Mouse (Mus musculus) ES-Bruce4 (cell line): ENCODE results near the gene Myo1e. TPM values are rescaled to one million over a fixed set of nuclear protein-coding genes. Genes with fewer than 3 reads are reported as not detected.

Experiments used
- H3K27ac ChIP-seq: 2 replicates; pipeline ENCODE4 v1.5.1; 2012; ENCODE audit warnings: low read length, inconsistent platforms; ENCODE audit not compliant: insufficient read depth
- H3K27me3 ChIP-seq: 2 replicates; pipeline ENCODE4 v1.6.1; 2012; ENCODE audit warnings: mild to moderate bottlenecking, low read length, inconsistent platforms; ENCODE audit not compliant: control insufficient read depth, poor library complexity, insufficient read depth, severe bottlenecking
- H3K36me3 ChIP-seq: 2 replicates; pipeline ENCODE4 v1.6.1; 2012; ENCODE audit warnings: inconsistent platforms, mild to moderate bottlenecking, low read length, moderate library complexity; ENCODE audit not compliant: control insufficient read depth, poor library complexity, insufficient read depth, severe bottlenecking
- H3K4me1 ChIP-seq: one replicate; pipeline ENCODE4 v1.8.1; 2011; ENCODE audit warnings: low read length; ENCODE audit not compliant: control insufficient read depth, insufficient read depth
- H3K4me3 ChIP-seq: 2 replicates; pipeline ENCODE4 v1.5.1; 2011; ENCODE audit warnings: low read depth, mild to moderate bottlenecking, low read length
- H3K9ac ChIP-seq: 2 replicates; pipeline ENCODE4 v1.6.1; 2012; ENCODE audit warnings: low read depth, mild to moderate bottlenecking, inconsistent platforms; ENCODE audit not compliant: poor library complexity, severe bottlenecking
- H3K9me3 ChIP-seq: replicated peaks from 2 replicates; pipeline ENCODE4 v1.6.1; 2012; ENCODE audit warnings: mild to moderate bottlenecking, low read length, inconsistent platforms; ENCODE audit not compliant: control insufficient read depth, poor library complexity, insufficient read depth, severe bottlenecking
- CTCF ChIP-seq: IDR thresholded peaks from one replicate; pipeline ENCODE4 v1.8.1; 2011; ENCODE audit warnings: low read depth, low read length
- EP300 ChIP-seq: IDR thresholded peaks from 2 replicates; pipeline ENCODE4 v1.6.1; 2011; ENCODE audit warnings: low read depth, low read length; ENCODE audit not compliant: insufficient read depth
- POLR2A ChIP-seq: IDR thresholded peaks from one replicate; pipeline ENCODE4 v1.8.1; 2011; ENCODE audit warnings: low read length; ENCODE audit not compliant: insufficient read depth
- polyA plus RNA-seq: library from polyadenylated mRNA; stranded (reverse); fragments of >200 nt; gene quantifications from 2 replicates; pipeline ENCODE4 v1.2.4, GENCODE M21; 2011; ENCODE audit warnings: low read depth; ENCODE audit not compliant: missing spikeins, insufficient read depth, insufficient read length

Myo1e gene
- polyA plus RNA-seq, 1 experiment = 51.6 TPM

GRCm38 (mm10) chr9:70391042-70391441 is 183.9 kb downstream of the Myo1e start:
- H3K27me3 ChIP-seq = no peaks in the 10 kb centered on the region
- TF ChIP-seq EP300 (no peak), CTCF (no peak), POLR2A (no peak)
- H3K4me3 ChIP-seq = no peak overlapping the region
- no peaks in the 10 kb centered on the region for H3K9me3 ChIP-seq
- H3K27ac ChIP-seq = no peak overlapping the region
- H3K9ac ChIP-seq = no peak overlapping the region
- peaks cover 1% of the 10 kb centered on the region for H3K4me1 ChIP-seq
- no peaks in the 10 kb centered on the region; the same call in none of the 2 replicates for H3K36me3 ChIP-seq

DNA sequence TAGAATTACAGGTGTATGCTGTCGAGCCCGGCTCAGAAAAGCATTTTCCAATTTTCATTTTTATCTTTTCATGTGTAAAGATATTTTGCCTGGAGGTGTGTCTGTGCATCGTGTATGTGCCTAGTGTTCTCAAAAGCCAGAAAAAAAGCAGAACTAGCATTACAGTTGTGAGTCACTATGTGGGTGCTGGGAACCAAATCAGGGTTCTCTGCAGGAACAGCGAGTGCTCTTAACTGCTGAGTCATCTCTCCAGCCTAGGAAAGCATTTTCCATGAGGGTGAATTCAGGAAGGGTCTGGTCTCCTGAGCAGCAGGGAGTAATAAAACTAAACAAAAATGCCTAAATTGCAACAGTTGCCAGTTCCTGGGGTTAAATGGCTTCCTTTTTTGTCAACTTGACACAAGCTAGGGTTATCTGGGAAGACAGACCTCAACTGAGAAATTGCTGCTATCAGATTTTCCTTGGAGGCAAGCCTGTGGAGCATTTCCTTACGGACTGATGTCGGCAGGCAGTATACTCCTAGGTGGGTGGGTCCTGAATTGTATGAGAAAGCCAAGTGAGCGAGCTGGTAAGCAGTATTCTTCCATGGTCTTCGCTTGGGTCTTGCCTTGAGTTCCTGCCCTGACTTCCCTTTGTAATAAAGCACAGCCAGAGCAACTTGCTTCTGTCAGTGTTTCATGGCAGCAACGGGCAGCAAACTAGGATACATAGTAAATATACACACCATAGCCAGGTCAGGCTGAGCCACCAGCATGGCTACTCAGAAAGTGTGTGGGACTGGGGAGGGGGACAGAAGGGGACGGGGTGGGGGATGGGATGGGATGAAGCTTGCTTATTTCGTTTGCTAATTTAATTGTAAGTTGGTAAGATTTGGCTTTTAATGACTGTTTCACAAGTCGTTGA is 184.8 kb downstream of the Myo1e start:
- H3K4me1 ChIP-seq = peaks cover 1% of the 10 kb centered on the region
- H3K4me3 ChIP-seq = no peak overlapping the region
- H3K36me3 ChIP-seq = peaks cover 2% of the 10 kb centered on the region
- H3K27me3 ChIP-seq = no peaks in the 10 kb centered on the region
- TF ChIP-seq CTCF (no peak), POLR2A (no peak), EP300 (no peak)
- H3K9ac ChIP-seq = no peak overlapping the region
- H3K9me3 ChIP-seq = no peaks in the 10 kb centered on the region
- peak overlapping the region; percentile 57 for H3K27ac ChIP-seq

- TF ChIP-seq CTCF (peak; percentile 23), POLR2A (no peak), EP300 (no peak)
- Histone ChIP-seq H3K27ac (no peak overlapping the region), H3K36me3 (peaks cover 2% of the 10 kb centered on the region), H3K4me1 (peaks cover 1% of the 10 kb centered on the region), H3K27me3 (no peaks in the 10 kb centered on the region), H3K9me3 (no peaks in the 10 kb centered on the region), H3K9ac (no peak overlapping the region), H3K4me3 (no peak overlapping the region)
These were observed 185.4 kb downstream of the Myo1e start for GRCm38 (mm10) chr9:70392563-70392907.

DNA sequence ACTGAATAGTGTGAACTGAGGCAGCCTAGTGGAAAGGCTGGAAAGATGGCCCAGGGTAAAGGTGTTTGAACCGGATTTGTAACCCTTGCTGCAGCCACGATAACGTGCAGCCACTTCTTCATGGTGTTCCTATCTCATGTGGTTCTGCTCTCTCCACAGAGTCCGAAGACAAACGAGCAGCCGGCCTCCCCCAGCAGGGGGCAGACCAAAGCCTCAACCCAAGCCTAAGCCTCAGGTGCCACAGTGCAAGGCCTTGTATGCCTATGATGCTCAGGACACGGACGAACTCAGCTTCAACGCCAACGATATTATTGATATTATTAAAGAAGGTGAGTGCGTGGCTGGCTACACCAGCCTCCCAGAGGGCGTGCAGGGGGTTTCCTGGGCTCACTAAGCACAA is 188.5 kb downstream of the Myo1e start:
- Histone ChIP-seq H3K36me3 (peaks cover 2% of the 10 kb centered on the region), H3K27me3 (no peaks in the 10 kb centered on the region), H3K27ac (no peak overlapping the region), H3K4me3 (no peak overlapping the region), H3K9me3 (no peaks in the 10 kb centered on the region), H3K9ac (no peak overlapping the region), H3K4me1 (peaks cover 1% of the 10 kb centered on the region)
- peak; percentile 60 for TF ChIP-seq CTCF
- TF ChIP-seq EP300 = no peak

- Histone ChIP-seq H3K27ac (no peak overlapping the region), H3K4me1 (peaks cover 1% of the 10 kb centered on the region), H3K36me3 (peaks cover 2% of the 10 kb centered on the region), H3K9ac (no peak overlapping the region), H3K4me3 (no peak overlapping the region), H3K9me3 (no peaks in the 10 kb centered on the region), H3K27me3 (no peaks in the 10 kb centered on the region)
- TF ChIP-seq CTCF = no peak
- TF ChIP-seq POLR2A = no peak
- TF ChIP-seq EP300 = no peak
These were observed 188.9 kb downstream of the Myo1e start for GRCm38 (mm10) chr9:70396083-70396482.

DNA sequence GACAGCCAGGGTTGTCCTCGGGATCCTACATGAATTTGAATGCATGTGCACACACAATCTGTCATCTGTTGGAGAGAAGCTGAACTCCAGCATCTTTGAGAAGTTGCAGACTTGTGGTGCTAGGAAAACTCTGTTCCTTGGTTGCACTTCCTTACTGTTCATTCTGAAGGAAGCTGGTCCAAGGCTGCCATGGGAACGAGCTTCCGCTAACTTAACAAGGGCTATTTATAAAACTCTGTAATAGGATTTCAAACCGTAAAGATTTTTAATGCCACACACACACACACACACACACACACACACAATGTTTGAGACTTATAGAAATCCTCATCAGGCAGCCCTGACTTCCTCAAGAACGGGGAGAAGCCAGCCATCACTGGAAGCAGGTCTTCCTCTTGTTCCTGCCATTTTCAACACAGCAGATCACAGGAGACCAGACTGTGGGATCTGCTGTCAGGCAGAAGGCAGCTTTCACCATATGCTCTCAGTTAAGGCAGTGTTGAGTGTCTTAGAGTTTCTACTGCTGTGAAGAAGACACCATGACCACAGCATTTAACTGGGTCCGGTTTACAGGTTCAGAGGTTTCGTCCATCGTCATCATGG is 194.9 kb downstream of the Myo1e start:
- Histone ChIP-seq H3K27ac (no peak overlapping the region), H3K9ac (no peak overlapping the region), H3K9me3 (no peaks in the 10 kb centered on the region), H3K36me3 (no peaks in the 10 kb centered on the region), H3K4me3 (no peak overlapping the region), H3K27me3 (no peaks in the 10 kb centered on the region), H3K4me1 (no peaks in the 10 kb centered on the region)
- TF ChIP-seq EP300 (no peak), CTCF (no peak), POLR2A (no peak)
